Mouse (Mus musculus) liver, embryonic 14 days (tissue): ENCODE measurements around the gene Cpd. TPM values are rescaled to one million over a fixed set of nuclear protein-coding genes. Genes with fewer than 3 reads are reported as not detected.

Experiments used
- polyA plus RNA-seq: library from polyadenylated mRNA; depleted of rRNA; stranded (reverse); fragments of >200 nt; gene quantifications from 2 replicates; pipeline ENCODE4 v1.2.3, GENCODE M21; 2012; rRNA removed

Cpd gene
- 7.1 and 8.4 TPM in 2 replicates for polyA plus RNA-seq

GRCm38 (mm10) chr11:76846878-76847222, at the start of gene Cpd:
Gene Cpd (minus strand): TSS chr11:76847018.

DNA sequence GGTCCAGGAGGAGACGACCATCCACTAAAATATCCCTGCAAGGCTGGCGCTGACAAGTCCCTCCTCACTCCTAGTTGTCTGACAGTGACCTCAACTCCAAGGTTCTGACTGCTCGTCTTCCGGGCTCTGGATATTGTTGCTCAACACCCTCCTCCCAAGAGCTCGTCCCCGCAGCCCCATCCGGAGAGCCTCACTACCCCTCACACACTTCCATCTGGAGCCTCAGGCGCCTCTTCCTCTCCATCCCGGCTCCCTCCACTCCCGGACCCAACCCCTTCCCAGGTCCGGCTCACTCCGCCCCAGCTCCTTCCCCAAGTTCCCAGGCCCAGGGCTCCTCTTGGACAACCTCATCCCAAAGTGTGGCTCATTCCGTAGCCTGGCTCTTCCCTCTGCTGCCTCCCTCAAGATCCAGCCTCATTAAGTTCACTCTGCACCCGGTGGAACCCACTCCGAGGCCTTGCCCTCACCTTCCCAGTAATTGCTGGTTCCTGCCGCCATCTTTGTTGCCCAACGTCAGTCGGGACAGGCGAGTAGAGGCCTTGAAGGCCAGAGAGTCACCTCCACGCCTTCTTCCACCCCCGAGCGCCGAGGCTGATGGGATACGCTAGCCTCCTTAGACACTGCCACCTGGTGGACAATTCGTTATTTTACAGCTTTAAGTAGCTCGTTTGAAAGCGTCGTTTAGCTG, 83.6 kb downstream of the Cpd start, which contains the start of gene Gosr1:
Gene Gosr1 (minus strand): TSS at position 527 of the 688 bp plus-strand sequence.

Other genes with a start within 250 kb of the Cpd start
- gene Abr, start 224.7 kb downstream of the Cpd start, polyA plus RNA-seq = 3.3 and 3.8 TPM in 2 replicates
- gene Bhlha9, start 174.5 kb downstream of the Cpd start, polyA plus RNA-seq = not detected in 2 replicates
- gene Trarg1, start 167.2 kb downstream of the Cpd start, polyA plus RNA-seq = not detected in 2 replicates
- gene Gosr1, start 83.4 kb downstream of the Cpd start, polyA plus RNA-seq = 7.1 and 7.8 TPM in 2 replicates
- not detected in 2 replicates for gene Tmigd1, start 55.1 kb upstream of the Cpd start, polyA plus RNA-seq
- gene Blmh, start 77.8 kb upstream of the Cpd start, polyA plus RNA-seq = 19.7 and 20.2 TPM in 2 replicates
- 2.5 and 3.0 TPM in 2 replicates for gene Slc6a4, start 151.6 kb upstream of the Cpd start, polyA plus RNA-seq
- gene Nsrp1, start 231.4 kb upstream of the Cpd start, polyA plus RNA-seq = 4.2 and 5.0 TPM in 2 replicates